Mouse (Mus musculus): ENCODE measurements around the gene Ppt2. TPM values are rescaled to one million over a fixed set of nuclear protein-coding genes. Genes with fewer than 3 reads are reported as not detected.
A peak's percentile ranks its signal among the peaks of the same experiment; 100 is the strongest.

The Ppt2 gene
- 21.0 and 23.9 TPM in 2 replicates for polyA plus RNA-seq (2015; fragmentation: Nextera tagmentation; extraction: Ambion mirVana)

GRCm38 (mm10) chr17:34627943-34628643 is at the start of gene Ppt2:
Gene Ppt2, minus strand, starts transcription at chr17:34628510.
- H3K27ac ChIP-seq (ENCODE audit: low read length), result peak within 1 kb of the TSS; percentile 94
- H3K4me1 ChIP-seq (replicated peaks; ENCODE audit: control insufficient read depth, insufficient read depth, low read length), result peaks cover 32% of the 10 kb centered on the region
- H3K4me3 ChIP-seq (ENCODE audit: low read length), result peak within 1 kb of the TSS; percentile 79
- H3K9me3 ChIP-seq (ENCODE audit: control insufficient read depth, low read length), result no peaks in the 10 kb centered on the region
- peak within 1 kb of the TSS; percentile 73 for H3K9ac ChIP-seq (ENCODE audit: low read length)
- ATAC-seq (ENCODE audit: low read depth), result no peak; the same call in none of the 2 replicates
- 2% methylated on average over 29 of the region's 29 CpGs for WGBS
- peaks cover 42% of the 10 kb centered on the region for H3K27me3 ChIP-seq (ENCODE audit: control insufficient read depth, insufficient read depth, low read depth, low read length)
- H3K36me3 ChIP-seq (ENCODE audit: control insufficient read depth, insufficient read depth, low read length), result 0 out of 2 replicates have a peak, but pooled peaks cover 7% of the 10 kb centered on the region
- peak within 1 kb of the TSS; percentile 88 for H3K4me2 ChIP-seq (ENCODE audit: low read depth, low read length)

DNA sequence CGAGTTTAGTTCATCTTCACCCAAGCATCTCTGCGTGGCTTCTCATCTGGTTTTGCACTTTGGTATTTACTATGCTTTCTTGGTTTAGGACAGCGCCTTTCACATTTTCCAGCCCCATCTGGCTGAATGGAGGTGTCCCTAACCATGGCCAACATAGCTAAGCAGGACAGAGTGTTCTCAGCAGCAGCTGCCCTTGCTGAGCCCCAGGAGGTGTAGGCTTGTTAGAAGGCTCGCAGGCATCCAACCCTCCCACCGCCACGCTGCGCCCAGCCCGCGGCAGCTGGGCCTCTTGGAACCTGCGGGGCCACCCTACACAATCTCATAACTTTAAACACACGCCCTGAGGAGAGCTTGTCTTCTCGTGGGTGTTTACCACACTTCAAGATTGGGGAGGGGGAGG is 48.4 kb upstream of the Ppt2 start:
- Histone ChIP-seq H3K36me3 (ENCODE audit: control insufficient read depth, insufficient read depth, low read length) (no peaks in the 10 kb centered on the region), H3K4me2 (ENCODE audit: low read depth, low read length) (no peak overlapping the region), H3K4me3 (ENCODE audit: low read length) (no peak overlapping the region), H3K27me3 (ENCODE audit: control insufficient read depth, insufficient read depth, low read depth, low read length) (peaks cover 50% of the 10 kb centered on the region), H3K4me1 (replicated peaks; ENCODE audit: control insufficient read depth, insufficient read depth, low read length) (peaks cover 20% of the 10 kb centered on the region), H3K27ac (ENCODE audit: low read length) (no peak overlapping the region), H3K9ac (ENCODE audit: low read length) (no peak overlapping the region), H3K9me3 (ENCODE audit: control insufficient read depth, low read length) (no peaks in the 10 kb centered on the region)
- WGBS, result 50% methylated on average over 12 of the region's 12 CpGs
- ATAC-seq (ENCODE audit: low read depth), result no peak

GRCm38 (mm10) chr17:34676093-34676460 is 47.8 kb upstream of the Ppt2 start:
- Histone ChIP-seq H3K4me2 (ENCODE audit: low read depth, low read length) (no peak overlapping the region), H3K27ac (ENCODE audit: low read length) (no peak overlapping the region), H3K4me3 (ENCODE audit: low read length) (no peak overlapping the region), H3K27me3 (ENCODE audit: control insufficient read depth, insufficient read depth, low read depth, low read length) (peaks cover 56% of the 10 kb centered on the region), H3K9me3 (ENCODE audit: control insufficient read depth, low read length) (no peaks in the 10 kb centered on the region), H3K4me1 (replicated peaks; ENCODE audit: control insufficient read depth, insufficient read depth, low read length) (peaks cover 25% of the 10 kb centered on the region), H3K9ac (ENCODE audit: low read length) (no peak overlapping the region), H3K36me3 (ENCODE audit: control insufficient read depth, insufficient read depth, low read length) (no peaks in the 10 kb centered on the region)
- ATAC-seq (ENCODE audit: low read depth), result no peak
- WGBS, result 47% methylated on average over 6 of the region's 6 CpGs

DNA sequence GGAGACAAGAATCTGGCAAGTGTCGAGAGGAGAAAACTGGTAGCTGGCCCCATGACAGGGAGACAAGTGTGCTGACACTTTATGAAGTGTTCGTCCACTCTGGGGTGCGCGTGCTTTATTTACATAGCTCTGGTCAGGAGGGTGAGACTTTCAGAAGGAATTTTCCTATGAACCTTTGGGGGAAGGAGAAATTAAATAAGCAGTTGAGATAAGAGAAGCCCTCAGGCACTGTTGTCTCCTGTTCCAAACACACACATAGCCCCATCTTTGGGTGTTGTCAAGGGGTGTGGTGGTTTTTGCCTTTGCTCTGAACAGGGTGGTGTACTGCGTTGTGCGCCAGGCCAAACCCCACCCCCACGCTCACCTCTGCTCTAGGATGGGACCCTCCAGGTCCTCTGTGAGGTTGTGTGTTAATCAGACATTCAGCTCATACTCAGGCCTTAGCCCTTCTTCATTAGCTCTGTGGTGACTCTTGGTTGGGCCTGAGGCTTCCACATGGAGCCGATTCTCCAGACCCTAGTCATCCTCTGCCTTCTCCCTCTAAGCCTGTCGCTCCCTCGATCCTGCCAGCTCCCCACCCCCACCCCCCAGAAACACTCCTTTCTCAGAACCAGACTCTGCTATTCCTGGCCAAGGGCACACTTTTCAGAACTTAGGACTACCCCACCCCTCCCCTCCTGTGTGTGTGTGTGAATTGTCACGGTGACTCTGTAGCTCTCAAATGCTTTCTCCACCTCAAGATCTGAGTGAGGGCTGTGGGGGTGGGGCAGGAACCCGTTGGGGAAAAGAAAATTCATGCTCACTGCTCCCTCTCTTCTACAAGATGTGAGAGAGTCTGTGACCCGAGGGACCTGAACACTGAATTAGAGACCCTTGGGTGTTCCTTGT is 47.1 kb upstream of the Ppt2 start:
- H3K4me1 ChIP-seq (replicated peaks; ENCODE audit: control insufficient read depth, insufficient read depth, low read length), result peaks cover 26% of the 10 kb centered on the region
- peaks cover 62% of the 10 kb centered on the region for H3K27me3 ChIP-seq (ENCODE audit: control insufficient read depth, insufficient read depth, low read depth, low read length)
- H3K4me2 ChIP-seq (ENCODE audit: low read depth, low read length), result no peak overlapping the region
- no peak overlapping the region for H3K4me3 ChIP-seq (ENCODE audit: low read length)
- no peak overlapping the region for H3K27ac ChIP-seq (ENCODE audit: low read length)
- WGBS, result 32% methylated on average over 13 of the region's 13 CpGs
- no peak overlapping the region for H3K9ac ChIP-seq (ENCODE audit: low read length)
- no peaks in the 10 kb centered on the region for H3K36me3 ChIP-seq (ENCODE audit: control insufficient read depth, insufficient read depth, low read length)
- no peaks in the 10 kb centered on the region for H3K9me3 ChIP-seq (ENCODE audit: control insufficient read depth, low read length)
- peak; percentile 17; the same call in 1 of the 2 replicates for ATAC-seq (ENCODE audit: low read depth)

DNA sequence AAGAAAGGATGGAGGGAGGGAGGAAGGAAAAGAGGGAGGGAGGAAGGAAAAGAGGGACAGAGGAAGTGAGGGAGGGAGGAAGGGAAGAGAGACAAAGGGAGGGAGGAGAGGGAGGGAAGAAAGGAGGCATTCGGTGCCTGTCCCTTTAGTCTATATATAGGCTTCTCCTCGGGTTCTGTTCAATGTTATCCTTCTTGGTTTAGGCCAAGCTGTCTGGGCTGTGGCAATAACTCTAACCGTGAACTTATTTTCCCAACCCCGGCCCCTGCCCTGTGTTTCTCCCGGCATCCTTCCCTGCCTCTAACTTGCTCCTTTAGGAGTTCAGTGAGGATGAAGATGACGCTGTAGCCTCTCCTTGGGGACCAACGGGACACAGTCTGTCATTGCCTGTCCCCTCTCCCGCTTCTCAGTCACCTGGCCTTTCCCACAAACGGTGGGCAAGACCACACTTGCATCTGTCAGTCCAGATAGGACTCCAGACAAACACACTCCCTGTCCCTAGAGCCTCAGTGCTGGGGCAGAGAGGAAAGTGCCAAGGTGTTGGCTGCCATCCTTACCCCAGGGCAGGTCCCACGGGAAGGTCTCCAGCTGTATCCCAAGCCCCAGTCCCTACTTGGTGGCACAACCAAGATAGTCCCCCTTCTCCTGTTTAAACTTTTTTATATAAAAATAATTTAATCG is 46.4 kb upstream of the Ppt2 start:
- Histone ChIP-seq H3K4me1 (replicated peaks; ENCODE audit: control insufficient read depth, insufficient read depth, low read length) (peaks cover 26% of the 10 kb centered on the region), H3K9ac (ENCODE audit: low read length) (no peak overlapping the region), H3K4me2 (ENCODE audit: low read depth, low read length) (no peak overlapping the region), H3K27ac (ENCODE audit: low read length) (no peak overlapping the region), H3K36me3 (ENCODE audit: control insufficient read depth, insufficient read depth, low read length) (no peaks in the 10 kb centered on the region), H3K27me3 (ENCODE audit: control insufficient read depth, insufficient read depth, low read depth, low read length) (peaks cover 63% of the 10 kb centered on the region), H3K4me3 (ENCODE audit: low read length) (no peak overlapping the region), H3K9me3 (ENCODE audit: control insufficient read depth, low read length) (no peaks in the 10 kb centered on the region)
- ATAC-seq (ENCODE audit: low read depth), result no peak
- 43% methylated on average over 11 of the region's 11 CpGs for WGBS

GRCm38 (mm10) chr17:34673139-34673538 is 44.8 kb upstream of the Ppt2 start:
- H3K36me3 ChIP-seq (ENCODE audit: control insufficient read depth, insufficient read depth, low read length), result no peaks in the 10 kb centered on the region
- 81% methylated on average over 7 of the region's 7 CpGs for WGBS
- H3K4me3 ChIP-seq (ENCODE audit: low read length), result no peak overlapping the region
- H3K4me2 ChIP-seq (ENCODE audit: low read depth, low read length), result no peak overlapping the region
- no peak for ATAC-seq (ENCODE audit: low read depth)
- no peak overlapping the region for H3K9ac ChIP-seq (ENCODE audit: low read length)
- peaks cover 54% of the 10 kb centered on the region for H3K27me3 ChIP-seq (ENCODE audit: control insufficient read depth, insufficient read depth, low read depth, low read length)
- H3K4me1 ChIP-seq (replicated peaks; ENCODE audit: control insufficient read depth, insufficient read depth, low read length), result peaks cover 26% of the 10 kb centered on the region
- no peak overlapping the region for H3K27ac ChIP-seq (ENCODE audit: low read length)
- no peaks in the 10 kb centered on the region for H3K9me3 ChIP-seq (ENCODE audit: control insufficient read depth, low read length)

- Histone ChIP-seq H3K9me3 (ENCODE audit: control insufficient read depth, low read length) (no peaks in the 10 kb centered on the region), H3K36me3 (ENCODE audit: control insufficient read depth, insufficient read depth, low read length) (no peaks in the 10 kb centered on the region), H3K4me1 (replicated peaks; ENCODE audit: control insufficient read depth, insufficient read depth, low read length) (peaks cover 26% of the 10 kb centered on the region), H3K9ac (ENCODE audit: low read length) (no peak overlapping the region; the same call in 1 of the 2 replicates), H3K27ac (ENCODE audit: low read length) (no peak overlapping the region), H3K4me3 (ENCODE audit: low read length) (peak overlapping the region; percentile 40), H3K4me2 (ENCODE audit: low read depth, low read length) (peak overlapping the region; percentile 57; the same call in 1 of the 2 replicates), H3K27me3 (ENCODE audit: control insufficient read depth, insufficient read depth, low read depth, low read length) (peaks cover 54% of the 10 kb centered on the region)
- no peak for ATAC-seq (ENCODE audit: low read depth)
- 28% methylated on average over 49 of the region's 49 CpGs for WGBS
These were observed 44.0 kb upstream of the Ppt2 start for GRCm38 (mm10) chr17:34672246-34672792.

DNA sequence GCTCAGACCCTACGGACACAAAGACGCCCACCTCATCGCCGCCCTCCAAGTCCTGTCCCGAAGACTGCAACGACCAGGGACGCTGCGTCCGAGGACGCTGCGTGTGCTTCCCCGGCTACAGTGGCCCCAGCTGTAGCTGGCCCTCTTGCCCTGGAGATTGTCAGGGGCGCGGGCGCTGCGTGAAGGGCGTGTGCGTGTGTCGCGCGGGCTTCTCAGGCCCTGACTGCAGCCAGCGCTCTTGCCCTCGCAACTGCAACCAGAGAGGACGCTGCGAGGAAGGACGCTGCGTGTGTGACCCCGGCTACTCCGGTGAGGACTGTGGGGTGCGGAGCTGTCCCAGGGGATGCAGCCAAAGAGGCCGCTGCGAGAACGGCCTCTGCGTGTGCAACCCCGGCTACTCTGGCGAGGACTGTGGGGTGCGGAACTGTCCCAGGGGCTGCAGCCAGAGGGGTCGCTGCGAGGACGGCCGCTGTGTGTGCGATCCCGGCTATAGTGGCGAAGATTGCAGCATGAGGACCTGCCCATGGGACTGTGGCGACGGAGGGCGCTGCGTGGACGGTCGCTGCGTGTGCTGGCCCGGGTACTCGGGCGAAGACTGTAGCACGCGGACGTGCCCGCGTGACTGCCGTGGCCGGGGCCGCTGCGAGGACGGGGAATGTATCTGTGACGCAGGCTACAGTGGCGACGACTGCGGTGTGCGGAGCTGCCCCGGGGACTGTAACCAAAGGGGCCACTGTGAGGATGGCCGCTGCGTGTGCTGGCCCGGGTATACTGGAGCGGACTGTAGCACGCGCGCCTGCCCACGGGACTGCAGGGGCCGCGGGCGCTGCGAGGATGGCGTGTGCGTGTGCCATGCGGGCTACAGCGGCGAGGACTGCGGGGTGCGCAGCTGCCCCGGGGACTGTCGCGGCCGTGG is 43.1 kb upstream of the Ppt2 start:
- ATAC-seq (ENCODE audit: low read depth), result peak; percentile 53
- Histone ChIP-seq H3K27ac (ENCODE audit: low read length) (no peak overlapping the region), H3K9ac (ENCODE audit: low read length) (peak overlapping the region; percentile 51), H3K36me3 (ENCODE audit: control insufficient read depth, insufficient read depth, low read length) (no peaks in the 10 kb centered on the region), H3K9me3 (ENCODE audit: control insufficient read depth, low read length) (no peaks in the 10 kb centered on the region), H3K4me2 (ENCODE audit: low read depth, low read length) (peak overlapping the region; percentile 57), H3K4me1 (replicated peaks; ENCODE audit: control insufficient read depth, insufficient read depth, low read length) (peaks cover 26% of the 10 kb centered on the region), H3K27me3 (ENCODE audit: control insufficient read depth, insufficient read depth, low read depth, low read length) (peaks cover 50% of the 10 kb centered on the region), H3K4me3 (ENCODE audit: low read length) (peak overlapping the region; percentile 40)
- 7% methylated on average over 93 of the region's 93 CpGs for WGBS

Data from lung, embryonic 16.5 days (tissue).